Mouse (Mus musculus) liver, embryonic 14.5 days (tissue): Measurements from ENCODE around the gene Camk2d. TPM values are rescaled to one million over a fixed set of nuclear protein-coding genes. Genes with fewer than 3 reads are reported as not detected.

Experiments
- ATAC-seq: fragments of 200-750 bp; cut with Nextera tagmentation; 2 replicates; pipeline ENCODE4 v1.8.0; 2017; ENCODE audit warnings: moderate number of reproducible peaks, mild to moderate bottlenecking, moderate library complexity; ENCODE audit not compliant: insufficient read depth
- DNase-seq, 3 experiments: peaks; one replicate each; pipeline ENCODE4 v3.0.0-alpha.2; 2012 to 2013; ENCODE audit warnings: low read depth in 3 of 3, low spot score in 3 of 3
- H3K27ac ChIP-seq: fragments of 300-500 bp; sonication (generic); 2 replicates; pipeline ENCODE4 v1.5.1; 2014; ENCODE audit warnings: moderate library complexity, mild to moderate bottlenecking, control low read depth, inconsistent platforms
- H3K27me3 ChIP-seq: fragments of 300-500 bp; sonication (generic); 2 replicates; pipeline ENCODE4 v1.6.1; 2014; ENCODE audit warnings: mild to moderate bottlenecking, low read length, moderate library complexity; ENCODE audit not compliant: control insufficient read depth, insufficient read depth
- H3K36me3 ChIP-seq: fragments of 300-500 bp; sonication (generic); replicated peaks from 2 replicates; pipeline ENCODE4 v1.6.1; 2014; ENCODE audit warnings: low read depth; ENCODE audit not compliant: control insufficient read depth, insufficient read depth
- H3K4me1 ChIP-seq, 2 experiments: fragments of 200-500 bp in 1 of 2; fragments of 300-500 bp in 1 of 2; sonication (generic) in 1 of 2; replicated peaks; 2 replicates each; pipeline ENCODE4 v1.6.1; 2012 to 2014; ENCODE audit warnings: antibody characterized with exemption in 1 of 2, inconsistent platforms in 1 of 2, low read length in 1 of 2; ENCODE audit not compliant: control insufficient read depth in 2 of 2, insufficient read depth in 2 of 2
- H3K4me2 ChIP-seq: fragments of 300-500 bp; sonication (generic); 2 replicates; pipeline ENCODE4 v1.6.1; 2014; ENCODE audit warnings: low read depth, mild to moderate bottlenecking, control low read depth, moderate library complexity
- H3K4me3 ChIP-seq, 2 experiments: fragments of 200-500 bp in 1 of 2; fragments of 300-500 bp in 1 of 2; sonication (generic) in 1 of 2; 2 replicates each; pipeline ENCODE4 v1.5.1; 2012 to 2014; ENCODE audit warnings: low read depth in 2 of 2, low read length in 2 of 2, mild to moderate bottlenecking in 2 of 2, control low read depth in 1 of 2, inconsistent platforms in 1 of 2, moderate library complexity in 1 of 2; ENCODE audit not compliant: insufficient read depth in 1 of 2
- H3K9ac ChIP-seq: fragments of 300-500 bp; sonication (generic); replicated peaks from 2 replicates; pipeline ENCODE4 v1.6.1; 2014; ENCODE audit warnings: mild to moderate bottlenecking, control low read depth, moderate library complexity
- H3K9me3 ChIP-seq: fragments of 300-500 bp; sonication (generic); 2 replicates; pipeline ENCODE4 v1.6.1; 2016; ENCODE audit warnings: low read length, mixed read lengths; ENCODE audit not compliant: control insufficient read depth
- CTCF ChIP-seq: IDR thresholded peaks from 2 replicates; pipeline ENCODE4 v1.5.1; 2016; ENCODE audit warnings: antibody characterized with exemption, low read depth, control low read depth
- EP300 ChIP-seq: IDR thresholded peaks from 2 replicates; pipeline ENCODE4 v1.6.1; 2016; ENCODE audit warnings: antibody characterized with exemption, low read depth
- WGBS: fragments of 180-500 bp; shearing (Covaris S2); extraction: QIAGEN DNeasy Blood & Tissue Kit; methylation state at CpG from one replicate; pipeline ENCODE4 v1.1.7; 2014; ENCODE audit not compliant: insufficient replicate concordance; 5-methylcytosine and 5-hydroxymethylcytosine counted together
- polyA plus RNA-seq, 2 experiments: library from polyadenylated mRNA; depleted of rRNA in 1 of 2; stranded (reverse) in 1 of 2; unstranded in 1 of 2; fragments of >200 nt; fragmentation: Nextera tagmentation in 1 of 2; extraction: Ambion mirVana in 1 of 2; gene quantifications; 2 replicates each; pipeline versions ENCODE4 v1.2.1 to v1.2.3; 2012 to 2014

Gene Camk2d
- polyA plus RNA-seq, 2 experiments = 2.2 to 3.7 TPM

GRCm38 (mm10) chr3:126609795-126610451 lies 13.8 kb downstream of the Camk2d start:
- H3K9ac ChIP-seq = no peak overlapping the region
- WGBS = 11% methylated on average over 14 of the region's 14 CpGs
- no peaks in the 10 kb centered on the region for H3K9me3 ChIP-seq
- DNase-seq (no peak), ATAC-seq (no peak)
- no peaks in the 10 kb centered on the region for H3K36me3 ChIP-seq
- H3K4me3 ChIP-seq = no peak overlapping the region
- H3K27ac ChIP-seq = no peak overlapping the region
- no peak overlapping the region for H3K4me2 ChIP-seq
- H3K27me3 ChIP-seq = no peaks in the 10 kb centered on the region
- TF ChIP-seq CTCF (no peak), EP300 (no peak)
- H3K4me1 ChIP-seq = peaks cover 0 to 15% of the 10 kb centered on the region in 2 experiments; a peak in 1 of 4 replicates

GRCm38 (mm10) chr3:126611624-126612023 lies 15.5 kb downstream of the Camk2d start:
- Histone ChIP-seq H3K4me1 (peaks cover 0 to 15% of the 10 kb centered on the region in 2 experiments; a peak in 1 of 4 replicates), H3K4me3 (no peak overlapping the region), H3K27me3 (no peaks in the 10 kb centered on the region), H3K9me3 (no peaks in the 10 kb centered on the region), H3K36me3 (no peaks in the 10 kb centered on the region), H3K9ac (no peak overlapping the region), H3K27ac (no peak overlapping the region), H3K4me2 (no peak overlapping the region)
- WGBS = 3% methylated on average over 7 of the region's 7 CpGs
- ATAC-seq (no peak), DNase-seq (no peak)
- no peak for TF ChIP-seq CTCF

DNA sequence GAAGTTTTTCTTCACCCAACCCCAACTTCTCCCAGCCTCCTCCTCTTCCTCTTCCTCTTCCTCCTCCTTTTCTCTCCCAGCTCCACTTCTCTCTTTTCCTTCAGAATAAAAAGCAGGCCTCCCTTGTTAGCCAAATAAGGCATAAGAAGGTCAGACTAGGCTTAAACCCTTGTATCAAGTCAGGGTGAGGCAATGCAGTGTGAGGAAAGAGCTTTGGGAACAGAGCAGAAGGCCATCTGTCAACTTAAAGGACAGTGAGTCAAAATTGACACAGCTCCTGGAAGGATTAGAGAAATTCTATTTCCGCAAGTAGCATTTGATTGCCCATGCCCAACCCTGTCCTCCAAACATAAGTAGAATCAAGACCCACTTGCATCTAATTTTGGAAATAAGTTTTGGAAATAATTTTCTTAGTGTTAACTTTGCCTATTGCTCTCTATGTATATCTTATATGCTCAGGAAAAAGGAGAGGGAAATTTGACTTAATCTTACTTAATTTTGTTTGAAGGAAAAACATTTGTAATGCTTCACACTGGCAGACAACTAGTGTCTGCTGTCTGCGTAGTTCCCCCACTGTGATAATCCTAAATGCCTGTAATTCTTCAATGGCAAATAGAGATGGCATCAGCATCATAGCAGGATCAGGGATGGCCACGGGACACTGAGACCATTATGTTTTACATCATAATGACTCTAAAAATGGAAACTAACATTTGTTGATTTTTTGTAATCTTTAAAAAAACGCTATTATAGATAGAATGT lies 16.8 kb downstream of the Camk2d start:
- Histone ChIP-seq H3K4me2 (no peak overlapping the region), H3K9me3 (no peaks in the 10 kb centered on the region), H3K4me1 (peaks cover 0 to 15% of the 10 kb centered on the region in 2 experiments; a peak in 1 of 4 replicates), H3K4me3 (no peak overlapping the region), H3K9ac (no peak overlapping the region), H3K36me3 (no peaks in the 10 kb centered on the region), H3K27ac (no peak overlapping the region), H3K27me3 (no peaks in the 10 kb centered on the region)
- no peak for DNase-seq
- WGBS = 44% methylated on average over 4 of the region's 4 CpGs
- no peak for TF ChIP-seq CTCF
- TF ChIP-seq EP300 = no peak
- no peak for ATAC-seq

- Histone ChIP-seq H3K4me3 (no peak overlapping the region), H3K27ac (no peak overlapping the region), H3K36me3 (no peaks in the 10 kb centered on the region), H3K27me3 (no peaks in the 10 kb centered on the region), H3K4me1 (peaks cover 0 to 15% of the 10 kb centered on the region in 2 experiments; a peak in 1 of 4 replicates), H3K9ac (no peak overlapping the region), H3K9me3 (no peaks in the 10 kb centered on the region), H3K4me2 (no peak overlapping the region)
- DNase-seq (no peak), ATAC-seq (no peak)
- WGBS = 36% methylated on average over 11 of the region's 11 CpGs
- TF ChIP-seq EP300 (no peak), CTCF (no peak)
Observed at GRCm38 (mm10) chr3:126613510-126614128, 17.5 kb downstream of the Camk2d start.

DNA sequence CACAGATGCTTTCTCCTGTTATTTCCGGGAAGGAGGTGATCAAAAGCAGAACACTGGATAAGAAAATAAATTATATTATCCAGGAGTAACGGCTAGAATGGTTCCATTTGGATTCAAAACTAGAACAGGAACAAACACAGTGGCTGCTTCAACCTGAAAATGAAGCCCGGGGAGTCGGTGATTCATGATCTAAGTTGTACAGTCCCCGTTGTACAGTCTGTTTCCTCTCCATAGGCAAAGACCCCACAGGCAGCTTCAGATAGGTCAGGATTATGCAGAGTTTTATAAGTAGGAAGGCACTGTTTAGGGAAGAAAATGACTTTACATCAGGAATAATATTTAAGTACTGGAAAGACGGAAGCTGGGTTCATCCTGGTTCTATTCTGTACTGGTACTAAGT lies 19.2 kb downstream of the Camk2d start:
- ATAC-seq (no peak), DNase-seq (no peak)
- Histone ChIP-seq H3K9me3 (no peaks in the 10 kb centered on the region), H3K4me1 (peaks cover 0 to 11% of the 10 kb centered on the region in 2 experiments; a peak in 1 of 4 replicates), H3K4me2 (no peak overlapping the region), H3K27me3 (no peaks in the 10 kb centered on the region), H3K9ac (no peak overlapping the region), H3K36me3 (no peaks in the 10 kb centered on the region), H3K27ac (no peak overlapping the region), H3K4me3 (no peak overlapping the region)
- 65% methylated on average over 6 of the region's 6 CpGs for WGBS
- TF ChIP-seq EP300 = no peak
- no peak for TF ChIP-seq CTCF
